Mouse (Mus musculus): ENCODE data around the gene Tbc1d22a. TPM values are rescaled to one million over a fixed set of nuclear protein-coding genes. Genes with fewer than 3 reads are reported as not detected.
"Not testable (repeated sequence)": the region's sequence is repeated elsewhere in the genome, so short reads cannot be mapped to it uniquely, and the experiment has no call there.

Gene Tbc1d22a
- polyA plus RNA-seq, 1 experiment from 2014 or later: 11.6 TPM

- Histone ChIP-seq H3K36me3 (ENCODE audit: control insufficient read depth, insufficient read depth) (no peaks in the 10 kb centered on the region), H3K27me3 (replicated peaks; ENCODE audit: control insufficient read depth, insufficient read depth, low read length) (no peaks in the 10 kb centered on the region), H3K4me1 (replicated peaks; ENCODE audit: control insufficient read depth, insufficient read depth, low read length) (peaks cover 11% of the 10 kb centered on the region), H3K9me3 (ENCODE audit: control insufficient read depth, low read length) (no peaks in the 10 kb centered on the region), H3K27ac (ENCODE audit: low read length) (no peak overlapping the region), H3K4me3 (replicated peaks; ENCODE audit: low read length) (no peak overlapping the region), H3K9ac (replicated peaks; ENCODE audit: low read depth, low read length) (no peak overlapping the region), H3K4me2 (ENCODE audit: low read length) (no peak overlapping the region)
- 90% methylated on average over 6 of the region's 6 CpGs for WGBS
- ATAC-seq: no peak
These were observed 35.7 kb upstream of the Tbc1d22a start for GRCm38 (mm10) chr15:86178594-86178993.

- H3K9ac ChIP-seq (replicated peaks; ENCODE audit: low read depth, low read length): no peak overlapping the region
- no peak overlapping the region for H3K27ac ChIP-seq (ENCODE audit: low read length)
- no peak overlapping the region for H3K4me2 ChIP-seq (ENCODE audit: low read length)
- no peak overlapping the region for H3K4me3 ChIP-seq (replicated peaks; ENCODE audit: low read length)
- H3K36me3 ChIP-seq (ENCODE audit: control insufficient read depth, insufficient read depth): no peaks in the 10 kb centered on the region
- WGBS: 82% methylated on average over 4 of the region's 4 CpGs
- no peaks in the 10 kb centered on the region for H3K9me3 ChIP-seq (ENCODE audit: control insufficient read depth, low read length)
- no peak for ATAC-seq
- no peaks in the 10 kb centered on the region for H3K27me3 ChIP-seq (replicated peaks; ENCODE audit: control insufficient read depth, insufficient read depth, low read length)
- H3K4me1 ChIP-seq (replicated peaks; ENCODE audit: control insufficient read depth, insufficient read depth, low read length): peaks cover 22% of the 10 kb centered on the region
These were observed 33.8 kb upstream of the Tbc1d22a start for GRCm38 (mm10) chr15:86180427-86180826.

GRCm38 (mm10) chr15:86181321-86181720 is 32.9 kb upstream of the Tbc1d22a start:
- not testable (repeated sequence) for H3K36me3 ChIP-seq (ENCODE audit: control insufficient read depth, insufficient read depth); H3K27me3 ChIP-seq (replicated peaks; ENCODE audit: control insufficient read depth, insufficient read depth, low read length); ATAC-seq; H3K4me2 ChIP-seq (ENCODE audit: low read length); H3K9ac ChIP-seq (replicated peaks; ENCODE audit: low read depth, low read length); H3K4me3 ChIP-seq (replicated peaks; ENCODE audit: low read length); H3K9me3 ChIP-seq (ENCODE audit: control insufficient read depth, low read length); H3K27ac ChIP-seq (ENCODE audit: low read length)
- WGBS: 88% methylated on average over 3 of the region's 3 CpGs
- peaks cover 27% of the 10 kb centered on the region for H3K4me1 ChIP-seq (replicated peaks; ENCODE audit: control insufficient read depth, insufficient read depth, low read length)

- no peak for ATAC-seq
- no peaks in the 10 kb centered on the region for H3K9me3 ChIP-seq (ENCODE audit: control insufficient read depth, low read length)
- H3K4me3 ChIP-seq (replicated peaks; ENCODE audit: low read length): no peak overlapping the region
- H3K36me3 ChIP-seq (ENCODE audit: control insufficient read depth, insufficient read depth): no peaks in the 10 kb centered on the region
- H3K4me2 ChIP-seq (ENCODE audit: low read length): no peak overlapping the region
- no peak overlapping the region for H3K9ac ChIP-seq (replicated peaks; ENCODE audit: low read depth, low read length)
- H3K27ac ChIP-seq (ENCODE audit: low read length): no peak overlapping the region
- peaks cover 29% of the 10 kb centered on the region for H3K4me1 ChIP-seq (replicated peaks; ENCODE audit: control insufficient read depth, insufficient read depth, low read length)
- no peaks in the 10 kb centered on the region for H3K27me3 ChIP-seq (replicated peaks; ENCODE audit: control insufficient read depth, insufficient read depth, low read length)
- WGBS: 59% methylated on average over 11 of the region's 11 CpGs
These were observed 32.3 kb upstream of the Tbc1d22a start for GRCm38 (mm10) chr15:86181941-86182439.

- no peaks in the 10 kb centered on the region for H3K27me3 ChIP-seq (replicated peaks; ENCODE audit: control insufficient read depth, insufficient read depth, low read length)
- H3K4me3 ChIP-seq (replicated peaks; ENCODE audit: low read length): no peak overlapping the region
- H3K27ac ChIP-seq (ENCODE audit: low read length): no peak overlapping the region
- H3K4me2 ChIP-seq (ENCODE audit: low read length): no peak overlapping the region
- H3K9ac ChIP-seq (replicated peaks; ENCODE audit: low read depth, low read length): no peak overlapping the region
- no peak for ATAC-seq
- peaks cover 29% of the 10 kb centered on the region for H3K4me1 ChIP-seq (replicated peaks; ENCODE audit: control insufficient read depth, insufficient read depth, low read length)
- H3K9me3 ChIP-seq (ENCODE audit: control insufficient read depth, low read length): no peaks in the 10 kb centered on the region
- no peaks in the 10 kb centered on the region for H3K36me3 ChIP-seq (ENCODE audit: control insufficient read depth, insufficient read depth)
- 42% methylated on average over 13 of the region's 13 CpGs for WGBS
These were observed 31.6 kb upstream of the Tbc1d22a start for GRCm38 (mm10) chr15:86182646-86183045.

GRCm38 (mm10) chr15:86183484-86183883 is 30.8 kb upstream of the Tbc1d22a start:
- Histone ChIP-seq H3K27ac (ENCODE audit: low read length) (no peak overlapping the region), H3K4me2 (ENCODE audit: low read length) (no peak overlapping the region)
- 94% methylated on average over 8 of the region's 8 CpGs for WGBS

GRCm38 (mm10) chr15:86184071-86184470 is 30.2 kb upstream of the Tbc1d22a start:
- Histone ChIP-seq H3K27ac (ENCODE audit: low read length) (no peak overlapping the region), H3K27me3 (replicated peaks; ENCODE audit: control insufficient read depth, insufficient read depth, low read length) (no peaks in the 10 kb centered on the region), H3K4me3 (replicated peaks; ENCODE audit: low read length) (peak overlapping the region; percentile 87), H3K4me2 (ENCODE audit: low read length) (peak overlapping the region; percentile 95), H3K9me3 (ENCODE audit: control insufficient read depth, low read length) (no peaks in the 10 kb centered on the region), H3K36me3 (ENCODE audit: control insufficient read depth, insufficient read depth) (no peaks in the 10 kb centered on the region), H3K4me1 (replicated peaks; ENCODE audit: control insufficient read depth, insufficient read depth, low read length) (peaks cover 35% of the 10 kb centered on the region), H3K9ac (replicated peaks; ENCODE audit: low read depth, low read length) (no peak overlapping the region)
- 81% methylated on average over 5 of the region's 5 CpGs for WGBS
- no peak for ATAC-seq

More at GRCm38 (mm10) chr15:86183484-86183883, 30.8 kb upstream of the Tbc1d22a start:
- Histone ChIP-seq H3K4me3 (replicated peaks; ENCODE audit: low read length) (no peak overlapping the region), H3K4me1 (replicated peaks; ENCODE audit: control insufficient read depth, insufficient read depth, low read length) (peaks cover 30% of the 10 kb centered on the region), H3K27me3 (replicated peaks; ENCODE audit: control insufficient read depth, insufficient read depth, low read length) (no peaks in the 10 kb centered on the region), H3K9ac (replicated peaks; ENCODE audit: low read depth, low read length) (no peak overlapping the region), H3K9me3 (ENCODE audit: control insufficient read depth, low read length) (no peaks in the 10 kb centered on the region), H3K36me3 (ENCODE audit: control insufficient read depth, insufficient read depth) (no peaks in the 10 kb centered on the region)
- ATAC-seq: no peak

- Histone ChIP-seq H3K4me3 (replicated peaks; ENCODE audit: low read length) (peak overlapping the region; percentile 87), H3K27me3 (replicated peaks; ENCODE audit: control insufficient read depth, insufficient read depth, low read length) (no peaks in the 10 kb centered on the region), H3K4me1 (replicated peaks; ENCODE audit: control insufficient read depth, insufficient read depth, low read length) (peaks cover 37% of the 10 kb centered on the region), H3K4me2 (ENCODE audit: low read length) (peak overlapping the region; percentile 95), H3K36me3 (ENCODE audit: control insufficient read depth, insufficient read depth) (no peaks in the 10 kb centered on the region), H3K9ac (replicated peaks; ENCODE audit: low read depth, low read length) (peak overlapping the region; percentile 96), H3K27ac (ENCODE audit: low read length) (peak overlapping the region; percentile 76), H3K9me3 (ENCODE audit: control insufficient read depth, low read length) (no peaks in the 10 kb centered on the region)
- WGBS: under 1% methylated on average over 70 of the region's 70 CpGs
- ATAC-seq: peak; percentile 62
These were observed 29.2 kb upstream of the Tbc1d22a start for GRCm38 (mm10) chr15:86184851-86185688.

GRCm38 (mm10) chr15:86185689-86186569 is 28.3 kb upstream of the Tbc1d22a start, which contains the start of gene Cerk:
Cerk (minus strand) TSS chr15:86186141.
- H3K9me3 ChIP-seq (ENCODE audit: control insufficient read depth, low read length): no peaks in the 10 kb centered on the region
- peak within 1 kb of the TSS; percentile 76 for H3K27ac ChIP-seq (ENCODE audit: low read length)
- H3K4me3 ChIP-seq (replicated peaks; ENCODE audit: low read length): peak within 1 kb of the TSS; percentile 87
- WGBS: 3% methylated on average over 43 of the region's 43 CpGs
- peak within 1 kb of the TSS; percentile 96 for H3K9ac ChIP-seq (replicated peaks; ENCODE audit: low read depth, low read length)
- peak; percentile 77 for ATAC-seq
- no peaks in the 10 kb centered on the region for H3K36me3 ChIP-seq (ENCODE audit: control insufficient read depth, insufficient read depth)
- H3K27me3 ChIP-seq (replicated peaks; ENCODE audit: control insufficient read depth, insufficient read depth, low read length): no peaks in the 10 kb centered on the region
- peak within 1 kb of the TSS; percentile 95 for H3K4me2 ChIP-seq (ENCODE audit: low read length)
- peaks cover 37% of the 10 kb centered on the region for H3K4me1 ChIP-seq (replicated peaks; ENCODE audit: control insufficient read depth, insufficient read depth, low read length)
